Mouse (Mus musculus) erythroid progenitor cell, adult 5-6 weeks (primary cell): ENCODE data around the gene Hrc. TPM values are rescaled to one million over a fixed set of nuclear protein-coding genes. Genes with fewer than 3 reads are reported as not detected.

ENCODE experiments used
- ATAC-seq: replicated peaks from 2 replicates; pipeline ENCODE4 v1.8.0; 2016; ENCODE audit warnings: moderate number of reproducible peaks, mild to moderate bottlenecking, moderate TSS enrichment, inconsistent platforms; ENCODE audit not compliant: poor library complexity, low FRiP score, severe bottlenecking
- total RNA-seq, 2 experiments: library from RNA; stranded (forward) in 1 of 2; stranded (reverse) in 1 of 2; fragments of 150-400 nt in 1 of 2; fragments of 186-747, 209-891 nt in 1 of 2; gene quantifications; 2 replicates each; pipeline versions ENCODE4 v1.2.3 to v1.2.4; 2015 to 2017; ENCODE audit warnings: low replicate concordance in 2 of 2

Gene Hrc
- total RNA-seq (2015; ENCODE audit: low replicate concordance): not detected in 2 replicates
- not detected in 2 replicates for total RNA-seq (2017; ENCODE audit: low replicate concordance)

DNA sequence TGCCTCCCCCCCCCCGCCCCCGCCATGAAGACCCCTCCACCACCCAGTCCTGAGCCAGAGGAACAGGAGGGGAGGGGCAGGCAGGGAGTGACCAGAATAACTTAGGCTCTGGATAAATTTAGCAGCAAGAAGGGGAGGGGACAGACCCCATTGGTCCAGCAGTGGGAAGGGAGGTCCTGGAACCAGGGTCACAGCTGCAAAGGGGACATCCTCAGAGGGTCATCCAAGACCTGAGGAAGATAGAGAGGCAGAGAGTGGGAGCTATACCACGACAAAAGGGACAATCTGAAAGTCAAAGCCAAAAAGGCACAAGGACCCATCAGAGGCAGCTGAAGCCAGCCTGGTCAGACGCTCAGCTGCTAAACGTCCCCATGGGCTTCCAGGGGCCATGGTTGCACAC lies at the start of gene Hrc:
Gene Hrc, plus strand, starts transcription at position 235 of the 400 bp plus-strand sequence.
- no peak for ATAC-seq

DNA sequence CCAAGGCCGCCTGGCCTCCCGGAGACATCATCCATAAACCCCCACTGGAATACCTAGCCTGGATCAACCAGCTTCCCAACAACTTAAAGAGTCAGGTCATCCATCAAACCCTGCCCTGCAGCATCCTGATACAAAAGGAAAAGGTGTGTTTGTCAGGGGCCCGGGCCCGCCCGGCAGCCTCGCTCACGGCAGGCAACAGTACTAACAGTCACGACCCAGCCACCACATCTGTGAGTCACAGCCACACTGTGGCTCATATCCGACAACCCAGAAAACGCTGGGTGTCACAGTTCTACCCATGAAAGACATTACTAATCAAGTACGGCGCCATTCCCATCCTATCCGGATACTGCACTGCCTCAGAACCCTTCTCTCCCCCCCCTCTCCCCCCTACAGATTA lies 48.6 kb upstream of the Hrc start:
- no peak for ATAC-seq

DNA sequence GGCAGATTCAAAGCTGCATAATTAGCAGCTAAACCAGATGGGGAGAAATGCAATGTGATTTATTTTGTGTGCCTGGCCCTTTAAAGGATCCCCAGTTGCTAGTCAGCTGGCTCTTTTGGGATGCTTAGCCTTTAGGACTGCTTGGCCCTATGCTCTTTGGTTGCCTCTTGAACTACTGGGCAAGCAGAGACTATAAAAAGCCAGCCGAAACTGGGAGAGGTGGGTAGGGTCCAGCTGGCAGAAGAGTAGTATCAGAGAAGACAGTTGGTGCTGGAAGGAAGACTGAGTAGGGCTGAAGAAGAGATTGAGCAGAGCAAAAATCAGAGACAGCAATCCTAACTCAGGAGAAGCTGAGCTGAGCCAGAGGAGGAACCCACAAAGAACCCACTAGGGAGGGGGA lies 38.5 kb upstream of the Hrc start:
- no peak for ATAC-seq

DNA sequence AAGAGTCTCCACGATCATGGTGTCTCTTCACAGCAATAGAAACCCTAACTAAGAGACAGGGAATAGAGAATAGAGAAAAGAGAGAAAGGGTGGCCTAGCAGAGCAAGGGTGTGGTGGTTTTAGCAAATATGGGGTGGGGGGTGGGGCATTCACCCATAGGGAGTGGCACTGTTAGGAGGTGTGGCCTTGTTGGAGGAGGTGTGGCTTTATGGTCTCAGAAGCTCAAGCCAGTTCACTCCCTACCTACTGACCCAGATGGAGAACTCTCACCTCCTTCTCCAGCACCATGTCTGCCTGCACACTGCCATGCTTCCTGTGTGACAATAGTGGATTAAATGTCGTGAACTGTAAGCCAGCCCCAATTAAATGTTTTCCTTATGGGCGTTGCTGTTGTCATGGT lies 37.5 kb upstream of the Hrc start:
- no peak for ATAC-seq

DNA sequence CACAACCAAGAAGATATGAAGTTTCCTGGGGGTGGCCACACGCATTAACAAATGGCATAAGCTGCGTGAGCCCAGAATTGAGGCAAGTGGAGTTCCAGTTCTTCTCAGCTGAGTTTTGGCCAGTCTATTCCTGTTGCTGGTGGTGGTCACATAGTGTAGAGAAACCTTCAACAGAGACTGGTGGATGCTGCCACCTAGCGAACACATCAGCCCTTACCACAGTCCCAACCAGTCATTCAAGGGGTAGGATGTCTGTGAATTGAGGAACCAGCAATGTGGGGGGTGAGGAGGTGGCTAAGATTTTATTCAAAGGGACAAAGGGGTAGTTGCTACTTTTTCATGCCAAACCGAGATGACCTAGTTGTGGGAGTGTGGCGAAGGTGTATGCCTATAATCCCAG lies 35.3 kb upstream of the Hrc start:
- ATAC-seq: no peak

DNA sequence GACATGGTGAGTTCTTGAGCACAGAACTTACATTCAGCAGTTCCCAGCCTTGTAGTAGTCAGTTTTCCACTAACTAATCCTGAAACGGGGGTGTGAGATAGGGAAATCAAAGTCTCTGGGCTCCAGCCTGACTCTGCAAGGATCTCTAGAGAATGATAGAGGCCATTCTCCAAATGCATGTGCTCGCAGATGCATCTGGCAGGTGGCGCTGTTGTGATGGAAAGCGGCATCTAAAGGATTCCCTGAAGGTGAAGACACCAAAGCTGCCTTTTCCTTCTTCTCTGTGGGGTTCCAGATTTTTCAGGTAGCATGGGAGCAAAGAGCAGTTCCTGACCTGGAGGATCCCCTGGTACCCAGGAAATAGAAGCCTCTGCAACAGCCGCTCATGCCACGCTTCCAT lies 34.8 kb upstream of the Hrc start:
- ATAC-seq: no peak

DNA sequence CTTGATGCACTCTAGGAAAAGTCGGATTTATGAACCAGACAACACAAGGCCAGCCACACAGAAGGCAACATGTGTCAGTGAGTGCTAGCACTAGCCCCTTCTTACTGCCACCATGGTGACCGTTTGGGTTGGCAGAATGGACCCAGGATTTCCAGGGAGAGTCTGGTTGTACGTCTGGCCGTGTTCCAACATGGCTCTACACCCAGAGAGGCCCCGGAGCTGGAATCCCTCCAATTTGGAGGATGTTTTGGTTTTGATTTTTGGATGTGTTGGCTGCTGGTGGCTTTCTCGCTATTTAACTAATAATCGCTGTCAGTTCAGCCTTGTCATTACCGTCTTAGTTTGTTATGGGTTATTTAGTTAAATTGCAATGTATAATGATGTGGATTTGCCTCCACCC lies 32.5 kb upstream of the Hrc start:
- ATAC-seq: no peak

DNA sequence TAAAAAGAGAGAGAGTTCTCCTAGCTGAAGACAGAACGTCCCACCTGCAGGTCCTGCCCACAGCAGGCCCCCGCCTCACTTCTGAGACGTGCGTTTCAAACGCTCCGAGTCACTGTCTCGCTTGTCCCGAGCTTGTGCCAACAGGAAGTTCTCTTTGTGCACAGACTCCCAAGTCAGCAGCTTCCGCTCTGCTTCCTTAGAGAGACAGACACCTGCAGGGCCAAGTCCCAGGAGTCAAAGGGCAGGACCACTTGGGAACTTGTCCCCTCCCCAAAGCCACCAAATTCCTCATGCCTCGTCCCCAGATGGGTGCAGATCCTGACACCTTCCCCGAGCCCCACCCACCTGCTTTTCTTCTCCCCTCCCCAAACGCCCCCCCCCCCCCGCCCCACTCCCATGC lies 30.2 kb upstream of the Hrc start:
- no peak for ATAC-seq

DNA sequence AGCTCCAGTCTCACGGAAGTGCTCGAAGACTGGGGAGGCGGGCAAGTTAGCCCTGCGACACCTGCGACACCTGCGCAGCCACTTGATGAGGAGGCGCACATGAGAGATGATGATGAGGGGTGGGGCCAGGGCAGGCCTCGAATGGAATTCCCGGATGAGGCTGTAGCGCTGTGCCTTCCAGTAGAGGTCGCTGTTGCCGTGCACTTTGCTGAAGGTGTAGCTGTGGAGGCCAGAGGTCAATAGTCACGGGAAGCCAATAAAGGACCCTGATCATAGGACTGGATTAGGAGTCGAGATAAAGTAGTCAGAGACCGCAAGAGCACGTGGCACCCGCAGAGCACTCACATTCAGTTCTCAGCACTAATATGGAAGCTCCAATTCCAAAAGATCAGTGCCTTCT lies 29.8 kb upstream of the Hrc start:
- ATAC-seq: 0 out of 2 replicates have a peak, but pooled peaks have one; percentile 23

DNA sequence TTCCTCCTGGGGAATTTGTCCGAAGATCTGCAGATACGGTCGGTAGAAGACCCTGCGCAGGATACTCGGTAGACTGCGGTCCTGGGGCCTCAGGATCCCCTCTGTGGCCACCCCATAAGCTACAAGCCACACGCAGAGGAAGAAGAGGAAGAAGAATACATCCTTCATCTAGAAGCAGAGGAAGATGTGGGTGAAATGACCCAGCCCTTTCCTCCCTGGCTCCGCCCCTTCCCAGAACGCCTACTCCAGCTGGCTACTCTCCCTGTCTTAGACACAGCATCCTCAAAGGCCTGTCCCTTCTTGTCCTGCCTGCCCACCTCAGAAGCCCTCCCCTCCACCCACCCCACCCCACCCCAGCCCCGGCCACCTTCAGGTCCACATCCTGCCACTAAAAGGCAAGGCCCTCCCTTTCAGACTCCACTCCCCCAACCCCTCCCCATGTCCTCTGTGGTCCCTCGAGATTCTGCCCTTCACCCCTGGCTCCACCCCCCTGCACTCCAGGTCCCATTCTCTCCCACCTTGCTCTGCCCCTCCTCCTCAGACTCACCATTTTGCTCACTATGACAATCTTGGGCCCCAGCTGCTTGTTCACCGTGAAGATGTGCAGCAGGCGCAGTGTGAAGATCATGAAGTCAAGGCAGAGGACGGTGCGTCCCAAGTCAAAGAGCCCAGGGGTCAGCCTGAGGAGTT lies 26.4 kb upstream of the Hrc start:
- no peak for ATAC-seq

DNA sequence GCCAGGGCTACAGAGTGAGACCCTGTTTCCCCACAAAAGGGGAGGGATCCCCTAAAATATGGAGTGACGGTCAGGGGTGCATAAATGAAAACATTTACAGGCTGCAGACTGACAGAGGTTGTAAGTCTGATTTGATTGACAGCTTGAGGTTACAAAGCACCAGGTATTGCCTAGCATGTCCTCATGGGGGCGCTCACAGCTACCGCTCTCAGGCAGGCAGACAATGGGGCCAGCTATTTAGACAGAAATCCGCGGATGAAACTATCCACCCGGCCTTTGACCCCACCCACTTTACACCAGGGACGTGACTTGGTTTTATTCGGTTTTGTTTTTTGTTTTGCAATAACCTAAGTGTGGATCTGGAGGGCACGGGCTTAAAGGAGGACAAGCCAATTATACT lies 25.6 kb upstream of the Hrc start:
- no peak for ATAC-seq

DNA sequence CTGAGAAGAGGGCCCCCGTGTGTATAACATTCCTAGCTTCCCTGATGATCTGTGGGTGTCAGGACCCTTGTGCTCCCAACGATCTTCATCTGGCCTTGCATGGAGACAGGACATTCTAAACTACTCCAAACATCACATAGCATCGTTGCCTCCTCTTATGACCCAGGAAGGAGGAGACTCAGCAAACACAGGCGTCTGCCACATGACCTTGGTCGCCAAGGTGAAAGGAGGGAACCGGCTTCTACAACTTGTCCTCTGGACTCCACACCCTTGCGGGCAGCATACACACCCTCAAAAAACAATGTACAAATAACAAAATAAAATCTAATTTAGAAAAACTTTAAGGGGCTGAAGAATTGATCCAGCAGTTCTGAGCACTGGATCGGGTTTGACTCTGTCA lies 23.1 kb upstream of the Hrc start:
- ATAC-seq: no peak

DNA sequence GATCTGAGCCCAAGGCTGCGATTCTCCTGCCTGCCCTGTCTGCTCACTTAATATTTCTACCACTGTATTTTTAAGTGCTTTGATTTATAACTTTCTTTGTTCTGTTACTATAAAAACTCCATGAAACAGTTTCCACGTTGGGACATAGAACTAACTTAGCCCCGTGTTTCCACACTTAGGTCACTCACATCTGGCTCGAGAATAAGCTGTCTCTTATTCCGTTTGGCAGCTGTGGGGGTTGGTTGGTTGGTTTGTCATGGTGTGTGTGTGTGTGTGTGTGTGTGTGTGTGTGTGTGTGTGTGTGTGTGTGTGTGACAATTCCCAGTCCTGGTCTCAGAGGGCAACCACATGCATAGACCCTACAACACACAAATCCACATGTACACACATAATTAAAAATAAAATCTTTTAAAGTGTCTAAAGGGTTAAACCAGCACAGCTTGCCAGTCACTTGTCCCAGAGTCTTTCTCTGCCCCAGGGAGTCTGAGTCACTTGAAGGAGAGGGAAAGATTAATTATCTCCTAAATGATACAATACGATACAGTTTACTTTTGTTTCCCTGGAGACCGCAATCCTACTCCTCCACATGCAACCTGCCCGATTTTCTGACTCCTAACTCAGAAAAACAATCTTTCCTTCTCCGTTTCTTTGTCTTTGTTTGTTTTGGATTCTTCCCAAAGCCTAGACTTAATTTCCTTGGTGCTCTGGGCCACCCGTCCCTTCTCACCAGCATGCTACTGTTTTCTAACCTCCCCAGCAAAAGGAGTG lies 22.2 kb upstream of the Hrc start:
- no peak for ATAC-seq

DNA sequence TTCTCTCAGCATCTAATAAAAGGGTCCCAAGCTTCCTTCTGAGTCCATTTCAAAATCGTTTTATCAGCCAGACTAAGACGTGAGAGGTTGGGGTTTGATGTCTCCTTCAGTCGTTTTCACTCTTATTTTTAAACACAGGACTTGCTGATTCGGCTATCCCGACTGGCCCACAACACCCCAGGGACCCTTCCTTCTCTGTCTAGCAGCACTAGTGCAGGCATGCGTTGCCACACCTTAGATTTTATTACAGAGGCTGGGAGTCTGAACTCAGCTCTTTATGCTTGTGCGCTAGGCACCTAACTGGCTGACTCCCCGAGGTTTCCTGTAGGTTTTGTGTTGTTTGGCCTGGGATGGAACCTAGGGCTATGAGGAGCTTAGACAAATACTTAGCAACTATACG lies 21.6 kb upstream of the Hrc start:
- ATAC-seq: no peak

DNA sequence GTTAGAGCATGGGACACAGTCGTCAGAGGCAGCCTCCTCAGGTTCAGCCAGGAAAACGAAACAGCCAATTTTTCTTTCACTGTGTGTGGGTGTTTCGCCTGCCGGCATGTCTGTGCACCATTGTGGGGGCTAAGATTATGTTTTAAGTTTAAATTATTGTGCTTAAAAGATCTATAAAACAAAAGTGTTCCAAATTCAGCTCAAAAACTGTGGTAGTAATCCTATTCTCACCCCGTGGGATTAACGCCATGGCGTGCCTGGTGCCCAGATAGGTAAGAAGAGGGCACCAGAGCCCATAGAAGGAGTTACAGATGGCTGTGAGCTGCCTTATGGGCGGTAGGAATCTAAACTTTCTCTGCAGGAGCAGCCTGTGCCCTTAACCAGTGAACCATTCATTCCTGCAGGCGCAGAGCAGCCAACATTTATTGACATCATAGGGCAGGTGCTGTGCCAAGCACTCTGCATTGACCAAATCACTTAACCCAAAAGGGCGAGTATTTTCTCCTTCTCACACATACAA lies 19.8 kb upstream of the Hrc start:
- ATAC-seq: no peak

DNA sequence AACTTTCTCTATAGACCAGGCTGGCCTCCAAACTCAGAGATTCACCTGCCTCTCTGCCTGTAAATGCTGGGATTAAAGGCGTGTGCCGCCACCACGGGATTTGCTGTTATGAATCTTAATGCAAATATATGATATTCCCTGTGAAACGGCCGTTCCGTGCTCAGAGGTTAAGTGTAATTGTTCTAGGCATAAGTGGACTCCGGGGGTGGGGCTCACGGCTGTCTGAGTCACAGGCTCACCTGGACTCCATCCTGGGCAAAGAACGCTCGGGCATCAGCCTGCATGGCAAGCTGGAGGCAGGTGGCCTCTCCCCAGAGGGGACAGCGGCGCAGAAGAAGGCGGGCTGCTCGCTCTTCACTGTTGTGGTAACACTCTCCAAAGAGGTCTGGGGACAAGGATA lies 18.6 kb upstream of the Hrc start:
- no peak for ATAC-seq

DNA sequence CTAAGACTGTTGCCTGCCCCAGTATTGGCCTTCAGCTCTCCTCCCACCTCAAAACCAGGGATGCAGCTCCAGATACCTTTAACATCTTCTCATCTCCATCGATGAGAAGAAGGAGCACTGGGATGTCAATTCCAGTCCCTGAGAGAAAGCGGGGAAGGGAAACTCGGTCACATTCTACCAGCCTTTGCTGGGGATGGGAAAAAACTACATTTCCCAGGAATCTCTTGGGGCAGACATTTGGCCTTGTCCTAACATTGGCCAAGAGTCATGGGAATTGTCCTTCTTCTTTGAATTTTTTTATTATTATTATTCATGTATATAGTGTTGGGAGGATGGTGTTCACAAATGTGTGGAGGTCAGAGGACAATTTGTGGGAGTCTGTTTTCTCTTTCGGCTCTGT lies 12.8 kb upstream of the Hrc start:
- ATAC-seq: no peak

DNA sequence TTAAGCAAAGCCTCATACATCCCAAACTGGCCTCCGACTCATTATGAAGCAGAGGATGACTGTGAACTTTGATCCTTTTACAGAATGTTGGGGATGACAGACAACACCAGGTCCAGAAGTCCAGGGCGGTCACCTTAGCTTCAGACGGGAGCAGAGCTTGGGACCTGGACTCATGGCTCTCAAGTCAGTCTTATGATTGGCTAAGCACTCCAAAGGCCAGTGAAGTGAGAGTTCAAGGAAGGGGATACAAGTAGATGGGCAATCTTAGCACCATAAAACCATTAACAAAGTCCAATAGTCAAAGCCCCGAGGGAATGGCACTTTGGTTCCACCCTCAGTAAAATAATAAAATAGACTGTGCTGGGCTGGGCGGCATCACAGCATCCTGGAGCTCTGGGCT lies 12.0 kb upstream of the Hrc start:
- ATAC-seq: no peak

DNA sequence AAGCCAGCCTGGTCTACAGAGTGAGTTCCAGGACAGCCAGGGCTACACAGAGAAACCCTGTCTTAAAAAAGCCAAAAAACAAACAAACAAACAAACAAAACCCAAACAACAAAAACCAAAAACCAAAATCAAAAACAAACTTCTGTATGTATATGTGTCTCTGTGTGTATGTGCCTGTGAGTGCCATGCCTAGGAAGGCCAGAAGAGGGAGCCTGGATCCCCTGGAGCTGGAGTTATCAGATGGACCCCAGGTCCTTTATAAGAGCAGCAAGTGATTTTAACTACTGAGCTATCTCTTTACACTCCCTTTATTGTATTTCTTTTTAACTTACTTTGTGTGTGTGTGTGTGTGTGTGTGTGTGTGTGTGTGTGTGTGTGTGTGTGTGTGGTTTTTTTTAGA lies 9.3 kb upstream of the Hrc start:
- ATAC-seq: no peak

DNA sequence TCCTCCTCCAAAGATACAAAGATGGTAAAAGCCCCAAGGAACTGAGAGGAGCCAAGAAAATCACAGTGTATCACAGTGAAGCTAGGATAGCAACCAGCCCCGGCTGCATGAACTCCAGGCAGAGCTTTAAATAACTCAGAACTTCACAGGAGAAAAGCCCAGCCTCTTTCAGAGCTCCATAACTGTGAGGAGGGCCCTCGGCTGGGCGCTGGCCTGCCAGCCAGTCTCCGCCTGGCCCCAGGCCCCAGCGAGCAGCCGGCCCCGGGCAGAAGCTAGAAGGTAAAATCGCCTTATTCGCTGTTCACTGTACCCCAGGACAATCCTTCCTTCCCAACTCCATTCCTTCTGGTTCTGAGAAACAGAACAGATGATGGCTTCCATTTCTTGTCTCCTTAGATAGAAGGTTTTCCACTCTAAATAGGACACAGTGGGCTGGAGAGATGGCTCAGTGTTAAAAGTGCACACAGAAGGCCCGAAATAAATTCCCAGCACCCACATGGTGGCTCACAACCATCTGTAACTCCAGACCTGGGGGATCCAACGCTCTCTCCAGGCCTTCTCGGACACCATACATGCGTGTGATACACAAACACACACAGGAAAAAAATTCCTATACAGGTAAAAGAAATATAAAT lies 6.1 kb upstream of the Hrc start:
- no peak for ATAC-seq

DNA sequence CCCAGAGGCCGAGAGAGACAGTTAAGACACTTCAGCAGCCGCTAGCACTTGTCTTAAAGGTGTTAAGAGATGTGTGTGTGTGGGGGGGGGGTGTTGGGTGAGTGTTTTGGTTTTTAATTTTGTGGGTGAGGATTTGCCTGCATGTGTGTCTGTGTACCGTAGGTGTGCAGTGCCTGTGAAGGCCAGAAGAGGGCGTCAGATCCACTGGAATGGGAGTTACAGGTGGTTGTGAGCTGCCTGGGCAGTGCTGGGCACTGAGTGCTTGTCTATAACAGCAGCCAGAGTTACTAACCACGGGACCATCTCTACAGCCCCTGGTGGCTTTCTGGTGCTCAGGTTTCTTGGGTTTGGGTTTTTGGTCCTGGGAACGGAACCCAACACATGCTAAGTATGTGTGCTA lies 3.6 kb upstream of the Hrc start:
- no peak for ATAC-seq
